Mouse (Mus musculus) embryonic fibroblast, embryonic 13.5 days (primary cell): Measurements from ENCODE around the gene Thada. TPM values are rescaled to one million over a fixed set of nuclear protein-coding genes. Genes with fewer than 3 reads are reported as not detected.

Experiments used
- H3K27ac ChIP-seq: 2 replicates; pipeline ENCODE4 v1.5.1; 2012; ENCODE audit warnings: low read length, control low read depth, inconsistent platforms; ENCODE audit not compliant: insufficient read depth
- H3K4me1 ChIP-seq: 2 replicates; pipeline ENCODE4 v1.6.1; 2011; ENCODE audit warnings: low read length; ENCODE audit not compliant: control insufficient read depth, insufficient read depth
- H3K4me3 ChIP-seq: 2 replicates; pipeline ENCODE4 v1.5.1; 2011; ENCODE audit warnings: mild to moderate bottlenecking, control low read depth, low read length; ENCODE audit not compliant: insufficient read depth
- CTCF ChIP-seq: IDR thresholded peaks from 2 replicates; pipeline ENCODE4 v1.5.1; 2011; ENCODE audit warnings: mild to moderate bottlenecking, control low read depth, low read length, moderate library complexity, borderline replicate concordance; ENCODE audit not compliant: insufficient read depth
- POLR2A ChIP-seq: IDR thresholded peaks from 2 replicates; pipeline ENCODE4 v1.6.1; 2011; ENCODE audit warnings: low read depth, mild to moderate bottlenecking, control low read depth, low read length, moderate library complexity
- polyA plus RNA-seq: library from polyadenylated mRNA; stranded (reverse); fragments of >200 nt; gene quantifications from 2 replicates; pipeline ENCODE4 v1.2.4, GENCODE M21; 2011; ENCODE audit warnings: low read depth; ENCODE audit not compliant: missing spikeins, insufficient read length

Thada gene
- polyA plus RNA-seq, 1 experiment, result 20.3 TPM

- TF ChIP-seq POLR2A, result no peak
- TF ChIP-seq CTCF, result no peak
- no peaks in the 10 kb centered on the region for H3K4me1 ChIP-seq
- H3K27ac ChIP-seq, result no peak overlapping the region
- H3K4me3 ChIP-seq, result no peak overlapping the region
These were observed 179.5 kb downstream of the Thada start for GRCm38 (mm10) chr17:84286536-84286935.

- TF ChIP-seq POLR2A, result no peak
- no peak for TF ChIP-seq CTCF
- no peak overlapping the region for H3K27ac ChIP-seq
- H3K4me3 ChIP-seq, result no peak overlapping the region
- no peaks in the 10 kb centered on the region for H3K4me1 ChIP-seq
These were observed 183.4 kb downstream of the Thada start for GRCm38 (mm10) chr17:84282388-84283280.

GRCm38 (mm10) chr17:84279001-84279400 is 187.0 kb downstream of the Thada start:
- H3K4me1 ChIP-seq, result peaks cover under 1% of the 10 kb centered on the region; the same call in 1 of the 2 replicates
- H3K4me3 ChIP-seq, result no peak overlapping the region
- peak overlapping the region; percentile 7; the same call in 1 of the 2 replicates for H3K27ac ChIP-seq
- TF ChIP-seq CTCF (no peak), POLR2A (no peak)

GRCm38 (mm10) chr17:84278193-84278953 is 187.6 kb downstream of the Thada start:
- Histone ChIP-seq H3K4me1 (peaks cover 2% of the 10 kb centered on the region; the same call in 1 of the 2 replicates), H3K4me3 (no peak overlapping the region), H3K27ac (peak overlapping the region; percentile 39; the same call in 1 of the 2 replicates)
- TF ChIP-seq CTCF (no peak), POLR2A (no peak)

- Histone ChIP-seq H3K4me3 (no peak overlapping the region), H3K27ac (no peak overlapping the region), H3K4me1 (peaks cover 12% of the 10 kb centered on the region)
- TF ChIP-seq POLR2A (no peak), CTCF (no peak)
These were observed 191.0 kb downstream of the Thada start for GRCm38 (mm10) chr17:84274999-84275398.

- no peak overlapping the region for H3K27ac ChIP-seq
- TF ChIP-seq CTCF, result no peak
- no peak for TF ChIP-seq POLR2A
- peaks cover 12% of the 10 kb centered on the region for H3K4me1 ChIP-seq
- no peak overlapping the region for H3K4me3 ChIP-seq
These were observed 191.8 kb downstream of the Thada start for GRCm38 (mm10) chr17:84274163-84274562.

- H3K4me3 ChIP-seq, result no peak overlapping the region
- TF ChIP-seq POLR2A, result no peak
- TF ChIP-seq CTCF, result no peak
- peak overlapping the region; percentile 45 for H3K27ac ChIP-seq
- H3K4me1 ChIP-seq, result peaks cover 12% of the 10 kb centered on the region
These were observed 193.3 kb downstream of the Thada start for GRCm38 (mm10) chr17:84272557-84273261.

GRCm38 (mm10) chr17:84271566-84272202 is 194.3 kb downstream of the Thada start:
- TF ChIP-seq CTCF (no peak), POLR2A (no peak)
- H3K4me3 ChIP-seq, result no peak overlapping the region
- no peak overlapping the region for H3K27ac ChIP-seq
- peaks cover 12% of the 10 kb centered on the region for H3K4me1 ChIP-seq

- Histone ChIP-seq H3K27ac (peak overlapping the region; percentile 59; the same call in 1 of the 2 replicates), H3K4me3 (no peak overlapping the region), H3K4me1 (peaks cover 19% of the 10 kb centered on the region)
- TF ChIP-seq POLR2A, result no peak
- TF ChIP-seq CTCF, result no peak
These were observed 196.3 kb downstream of the Thada start for GRCm38 (mm10) chr17:84269722-84270121.
